Comparison of ENCODE assay signal across 23 mouse cellular contexts in genomic region chrX:141276397-141276796, GRCm38 (mm10).
DNase-seq lines count a peak whose midpoint lies in the region; ATAC-seq and TF ChIP-seq lines count a peak whose summit lies in the region.
"Had no signal": no experiment of that assay in that cellular context is flagged by ENCODE, and none has a peak within 500 bp of the region (broad histone marks: within the 10 kb centered on the region; RNA-seq: fewer than 3 reads in every experiment).

No protein-coding gene starts in this region.

- no peaks in the 10 kb centered on the region for H3K9me3 ChIP-seq in intestine, embryonic 14.5 days (ENCODE audit: control insufficient read depth, low read length)
- no peaks in the 10 kb centered on the region for H3K9me3 ChIP-seq in intestine, embryonic 15.5 days
- H3K9me3 ChIP-seq in G1E (replicated peaks) = no peaks in the 10 kb centered on the region
- H3K9me3 ChIP-seq: embryonic facial prominence, embryonic 12.5 days; heart, embryonic 13.5 days; hindbrain, embryonic 12.5 days had no signal

- no peaks in the 10 kb centered on the region for H3K27me3 ChIP-seq in intestine, embryonic 14.5 days (replicated peaks; ENCODE audit: control insufficient read depth, insufficient read depth, low read length)
- no peaks in the 10 kb centered on the region for H3K27me3 ChIP-seq in intestine, embryonic 15.5 days (replicated peaks)
- H3K27me3 ChIP-seq in G1E (ENCODE audit: insufficient read depth, low read length) = no peaks in the 10 kb centered on the region
- H3K27me3 ChIP-seq: CH12.LX; heart, embryonic 13.5 days had no signal

- H3K9ac ChIP-seq in intestine, embryonic 14.5 days (ENCODE audit: low read length) = no peak overlapping the region
- no peak overlapping the region for H3K9ac ChIP-seq in intestine, embryonic 15.5 days
- H3K9ac ChIP-seq: embryonic facial prominence, embryonic 12.5 days; heart, embryonic 13.5 days; hindbrain, embryonic 12.5 days had no signal

- H3K27ac ChIP-seq in intestine, embryonic 14.5 days (ENCODE audit: low read depth) = no peak overlapping the region
- H3K27ac ChIP-seq in intestine, embryonic 15.5 days = no peak overlapping the region
- H3K27ac ChIP-seq: embryonic facial prominence, embryonic 12.5 days; heart, embryonic 13.5 days; hindbrain, embryonic 12.5 days; hindbrain, postnatal 0 days had no signal

- WGBS in intestine, embryonic 14.5 days = 93% methylated on average over 2 of the region's 2 CpGs
- 95% methylated on average over 2 of the region's 2 CpGs for WGBS in intestine, embryonic 15.5 days

- H3K4me3 ChIP-seq in intestine, embryonic 14.5 days (ENCODE audit: low read depth, low read length) = no peak overlapping the region
- H3K4me3 ChIP-seq in intestine, embryonic 15.5 days (replicated peaks) = no peak overlapping the region
- no peak overlapping the region for H3K4me3 ChIP-seq in G1E (ENCODE audit: low read depth, low read length)
- H3K4me3 ChIP-seq: embryonic facial prominence, embryonic 12.5 days; heart, embryonic 13.5 days; hindbrain, embryonic 12.5 days had no signal

- H3K4me2 ChIP-seq in intestine, embryonic 14.5 days (ENCODE audit: low read length) = no peak overlapping the region
- H3K4me2 ChIP-seq in intestine, embryonic 15.5 days (replicated peaks) = no peak overlapping the region
- H3K4me2 ChIP-seq: embryonic facial prominence, embryonic 12.5 days; heart, embryonic 13.5 days; hindbrain, embryonic 12.5 days had no signal

- no peaks in the 10 kb centered on the region for H3K4me1 ChIP-seq in intestine, embryonic 14.5 days (replicated peaks; ENCODE audit: control insufficient read depth, insufficient read depth, low read length)
- no peaks in the 10 kb centered on the region for H3K4me1 ChIP-seq in intestine, embryonic 15.5 days (replicated peaks)
- H3K4me1 ChIP-seq in G1E (ENCODE audit: insufficient read depth, low read depth, low read length) = no peaks in the 10 kb centered on the region
- H3K4me1 ChIP-seq: embryonic facial prominence, embryonic 12.5 days; heart, embryonic 13.5 days; hindbrain, embryonic 12.5 days had no signal

- H3K36me3 ChIP-seq in intestine, embryonic 14.5 days (ENCODE audit: control insufficient read depth, insufficient read depth, low read length) = no peaks in the 10 kb centered on the region
- H3K36me3 ChIP-seq in intestine, embryonic 15.5 days = no peaks in the 10 kb centered on the region
- H3K36me3 ChIP-seq in G1E (replicated peaks) = no peaks in the 10 kb centered on the region
- H3K36me3 ChIP-seq: embryonic facial prominence, embryonic 12.5 days; heart, embryonic 13.5 days; hindbrain, embryonic 12.5 days had no signal

- DNase-seq in intestine, embryonic 14.5 days (ENCODE audit: low spot score) = peak; percentile 57
- DNase-seq in G1E (ENCODE audit: low spot score) = no peak
- peak; percentile 11 for DNase-seq in R1 (ENCODE audit: low read depth, low spot score)
- no peak for DNase-seq in frontal cortex, postnatal 10 days (ENCODE audit: low spot score in 2 of 2)
- no peak for DNase-seq in layer of hippocampus, adult 8-10 months (ENCODE audit: low spot score in 2 of 2)
- DNase-seq: adrenal gland, adult 8-10 months; adrenal gland, postnatal 36 days; cerebellum, adult 2 months; cerebellum, postnatal 10 days; gastrocnemius, postnatal 36 days; heart, adult 11 months; heart, postnatal 4 days; kidney, adult 2 months had no signal

- ATAC-seq in intestine, embryonic 14.5 days (replicated peaks; ENCODE audit: low FRiP score, low TSS enrichment, low read depth) = no peak
- no peak for ATAC-seq in intestine, embryonic 15.5 days
- peak; percentile 54; the same call in 1 of the 2 replicates for ATAC-seq in G1E (ENCODE audit: extremely low read depth, insufficient number of reproducible peaks, low FRiP score, poor library complexity, severe bottlenecking)
- ATAC-seq in neutrophil, adult 5-6 weeks (ENCODE audit: extremely low read depth, insufficient number of reproducible peaks, low FRiP score, poor library complexity, severe bottlenecking) = peak; percentile 48; the same call in 1 of the 2 replicates
- ATAC-seq in activated CD4-positive, CD25-positive, alpha-beta regulatory T cell, adult 4 months = no peak
- ATAC-seq: forebrain, embryonic 16.5 days; hindbrain, postnatal 0 days; intestine, embryonic 16.5 days had no signal

- TF ChIP-seq CTCF in G1E (IDR thresholded peaks at IDR 0.05; ENCODE audit: low read depth, low read length) = no peak

Comparison
In these comparisons a context has a peak if more than half of its experiments do, and no peak if none do; other contexts are left out.
1. ATAC-seq: peak in G1E (single experiment) and neutrophil, adult 5-6 weeks (single experiment); none in intestine, embryonic 14.5 days (single experiment), intestine, embryonic 15.5 days (single experiment) and activated CD4-positive, CD25-positive, alpha-beta regulatory T cell, adult 4 months (single experiment).
2. DNase-seq: peak in intestine, embryonic 14.5 days (single experiment) and R1 (single experiment); none in G1E (single experiment), frontal cortex, postnatal 10 days (0 of 2) and layer of hippocampus, adult 8-10 months (0 of 2).